Mouse (Mus musculus) kidney, adult 9 months (tissue): Measurements from ENCODE around the gene Nos1.
A peak's percentile ranks its signal among the peaks of the same experiment; 100 is the strongest.
"Not testable (repeated sequence)": the region's sequence is repeated elsewhere in the genome, so short reads cannot be mapped to it uniquely, and the experiment has no call there.

Experiments
- DNase-seq: peaks from one replicate; pipeline ENCODE4 v3.0.0; 2022

The Nos1 gene

DNA sequence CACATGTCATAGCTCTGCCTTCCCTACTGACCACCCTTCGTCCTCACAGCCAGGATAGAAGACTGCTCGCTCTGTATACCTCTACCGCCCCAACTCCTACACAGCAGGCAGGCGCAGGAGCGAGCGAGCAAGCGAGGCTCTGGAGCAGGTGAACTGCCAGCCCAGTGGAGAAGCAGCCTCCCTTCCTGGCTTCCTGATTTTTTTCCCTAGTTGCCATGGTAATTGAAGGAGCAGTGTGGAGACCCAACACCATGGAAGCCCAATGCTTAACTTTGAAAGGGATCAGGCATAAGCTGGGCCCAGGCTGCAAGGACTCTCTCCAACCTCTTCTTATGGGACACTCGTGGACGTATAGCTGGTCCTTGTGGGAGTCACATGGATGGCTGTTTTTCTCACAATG lies 59.4 kb downstream of the Nos1 start:
- no peak for DNase-seq

DNA sequence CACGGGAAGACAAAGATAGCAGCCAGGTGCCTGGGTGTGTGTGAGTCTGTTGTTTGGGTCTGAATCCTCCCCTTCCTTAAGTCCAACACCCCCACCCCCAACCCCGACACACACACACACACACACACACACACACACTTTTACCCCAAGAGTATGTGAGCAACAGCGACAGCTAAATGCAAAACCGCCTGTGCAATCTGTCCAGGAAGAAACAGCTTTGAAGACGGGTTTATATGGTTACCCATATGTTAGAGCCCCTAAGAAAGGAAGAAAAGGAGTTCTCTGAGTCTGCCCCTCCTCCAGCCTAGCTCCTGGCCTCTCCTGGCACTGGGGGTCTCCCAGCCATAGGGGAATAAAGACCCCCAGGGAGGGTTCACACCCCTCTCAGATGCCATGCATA lies 60.2 kb downstream of the Nos1 start:
- no peak for DNase-seq

DNA sequence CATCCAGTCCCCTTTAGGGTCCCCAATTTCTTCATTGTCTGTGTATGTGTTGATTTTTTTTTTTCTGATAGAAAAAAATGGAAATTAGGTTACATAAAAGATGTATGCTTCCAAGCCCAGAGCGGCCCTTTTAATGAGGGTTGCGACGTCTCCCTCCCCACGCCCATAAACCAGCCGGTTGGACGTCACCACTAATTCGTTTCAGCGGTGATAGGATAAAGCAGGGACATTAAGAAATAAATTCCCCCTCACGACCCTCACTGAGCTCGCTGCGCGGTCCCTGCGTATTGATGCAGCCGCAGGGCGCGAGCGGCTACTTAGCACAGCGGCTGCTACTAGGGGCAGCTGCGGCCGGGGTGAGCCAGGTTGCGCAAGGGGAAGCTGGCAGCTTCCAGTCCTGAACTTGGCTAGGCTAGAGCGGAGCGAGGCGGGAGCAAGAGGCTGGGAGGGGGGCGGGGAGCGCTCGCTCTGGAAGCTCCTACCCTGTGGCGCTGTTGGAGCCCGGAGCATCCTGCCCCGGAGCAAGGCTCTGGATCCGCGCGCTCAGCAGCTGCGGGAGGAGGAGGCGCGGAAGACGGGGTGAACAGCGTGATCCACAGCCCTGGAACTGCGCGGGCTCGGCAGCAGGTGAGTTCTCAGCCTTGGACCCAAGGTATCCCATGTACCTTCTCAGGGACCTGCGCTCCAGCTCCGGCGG lies 61.0 kb downstream of the Nos1 start:
- DNase-seq = no peak

DNA sequence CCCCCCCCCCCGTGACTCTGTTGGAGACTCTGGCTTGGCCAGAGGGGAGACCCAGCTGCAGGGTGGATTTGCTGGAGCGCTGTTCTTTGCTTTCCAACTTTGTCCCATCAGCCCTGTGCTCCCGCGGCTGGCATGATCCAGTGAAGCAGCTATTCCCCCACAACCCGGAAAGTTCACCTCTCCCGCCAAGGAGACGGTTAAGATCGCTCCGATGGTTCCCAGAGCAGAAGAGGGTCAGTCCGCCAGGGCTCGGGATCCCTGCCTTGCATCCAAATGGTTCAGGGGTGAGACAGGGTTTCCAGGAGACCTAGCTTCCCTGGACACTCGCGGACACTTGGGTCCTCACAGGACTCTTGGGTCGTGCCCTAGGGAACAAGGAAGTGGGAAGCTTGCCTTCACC lies 61.9 kb downstream of the Nos1 start:
- DNase-seq = no peak

DNA sequence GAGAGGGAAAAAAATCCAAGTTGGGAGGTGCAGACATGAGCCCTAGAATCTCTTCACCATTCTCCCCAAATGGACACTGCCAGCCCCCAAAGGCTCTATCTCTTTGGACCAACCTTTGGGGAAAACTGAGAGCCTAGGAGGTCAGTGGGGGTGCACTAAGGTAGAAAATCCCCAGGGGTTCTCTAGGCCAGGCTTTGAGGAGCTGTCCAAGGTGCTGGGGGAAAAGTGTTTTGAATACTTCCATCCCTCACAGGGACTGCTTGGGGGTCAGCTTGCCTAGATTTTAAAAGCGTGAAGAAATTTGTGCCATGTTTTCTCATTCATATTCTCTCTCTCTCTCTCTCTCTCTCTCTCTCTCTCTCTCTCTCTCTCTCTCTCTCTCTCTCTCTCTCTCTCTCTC lies 63.8 kb downstream of the Nos1 start:
- DNase-seq = no peak

DNA sequence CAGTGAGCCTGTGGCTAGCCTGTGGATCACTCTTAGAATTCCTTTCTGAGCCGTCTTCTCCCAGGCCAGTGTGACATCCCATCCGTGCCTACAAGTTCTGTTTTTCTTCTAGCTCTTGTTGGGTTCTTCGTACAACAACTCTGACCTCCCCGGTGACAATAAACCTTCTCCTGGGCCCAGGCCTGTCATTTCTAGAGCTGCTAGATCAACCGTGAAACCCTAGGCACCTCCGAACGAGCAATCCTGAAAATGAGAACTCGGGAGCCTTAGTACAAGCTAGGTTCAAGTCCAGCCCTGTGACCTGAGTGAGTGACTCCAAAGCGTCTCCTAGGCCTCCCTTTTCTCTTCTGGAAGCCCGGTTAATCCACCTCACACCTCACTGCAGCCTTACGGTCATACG lies 69.6 kb downstream of the Nos1 start:
- no peak for DNase-seq

DNA sequence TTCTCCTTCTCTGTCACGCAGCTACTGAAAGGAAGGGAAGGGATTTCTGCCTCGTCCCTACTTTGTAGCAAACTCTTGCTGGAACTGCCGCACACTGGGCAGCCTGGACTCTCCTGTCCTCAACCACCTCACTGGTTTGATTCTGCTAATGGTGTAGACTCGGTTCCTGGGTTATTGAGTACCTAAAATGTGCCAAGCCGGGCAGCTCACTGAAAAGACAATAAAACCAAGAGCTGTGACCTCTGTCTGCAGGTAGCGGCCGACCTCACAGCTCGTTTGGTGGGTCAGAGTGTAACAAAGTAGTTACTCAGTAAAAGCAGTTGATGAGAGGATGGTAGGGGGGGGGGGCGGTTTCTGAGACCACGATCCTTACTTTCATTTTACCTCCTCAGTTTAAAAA lies 72.9 kb downstream of the Nos1 start:
- peak; percentile 51 for DNase-seq

DNA sequence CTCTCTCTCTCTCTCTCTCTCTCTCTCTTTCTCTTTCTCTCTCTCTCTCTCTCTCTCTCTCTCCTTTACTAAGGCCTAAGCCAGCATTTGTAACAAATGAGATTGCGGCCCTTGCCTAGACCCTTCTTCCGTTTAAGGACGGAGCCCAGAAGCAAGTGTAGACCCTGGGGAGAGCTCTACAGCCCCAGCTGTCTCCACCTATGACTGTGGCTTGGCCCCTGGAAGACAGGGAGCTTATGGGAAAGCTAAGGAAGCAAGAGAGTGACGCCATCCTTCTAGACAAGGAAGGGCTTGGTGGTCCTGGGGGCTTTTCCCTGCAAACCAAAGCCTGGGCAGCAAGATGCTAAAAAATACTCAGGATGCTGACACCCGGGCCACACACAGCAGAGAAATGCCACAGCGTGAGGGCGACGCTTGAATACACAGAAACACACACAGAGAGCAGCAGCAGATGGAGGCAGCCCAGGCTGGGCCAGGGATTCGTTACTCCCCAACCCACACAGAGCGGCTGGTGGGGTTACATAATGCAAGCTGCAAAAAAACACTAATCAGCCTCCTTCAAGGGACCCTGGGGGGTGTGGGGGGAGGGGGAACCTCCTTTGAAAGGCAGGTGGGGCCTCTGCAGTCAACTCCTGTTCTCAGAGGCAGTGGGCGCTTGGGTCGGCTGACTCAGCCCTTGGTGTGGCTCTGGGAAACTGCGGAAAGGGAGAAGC lies 83.9 kb downstream of the Nos1 start:
- DNase-seq = no peak

DNA sequence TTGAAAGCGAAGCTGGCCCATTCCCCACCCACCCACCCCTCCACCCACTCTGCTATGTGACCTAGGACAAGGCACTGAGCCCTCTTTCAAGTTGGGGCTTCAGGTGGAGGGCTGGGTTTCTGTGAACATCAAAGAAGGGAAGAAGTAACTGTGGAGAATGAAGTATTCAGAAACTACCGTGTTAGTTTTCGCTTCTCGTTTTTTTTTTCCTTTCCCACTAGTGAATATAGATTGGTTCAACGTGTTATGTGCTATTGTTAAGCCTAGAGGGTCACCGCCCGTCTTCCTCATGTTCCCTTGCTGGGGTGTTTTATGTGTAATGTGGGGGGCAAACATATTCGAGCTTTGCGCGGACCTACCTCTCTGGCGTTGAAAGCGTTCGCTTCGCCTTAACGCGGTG lies 85.0 kb downstream of the Nos1 start:
- DNase-seq = no peak

DNA sequence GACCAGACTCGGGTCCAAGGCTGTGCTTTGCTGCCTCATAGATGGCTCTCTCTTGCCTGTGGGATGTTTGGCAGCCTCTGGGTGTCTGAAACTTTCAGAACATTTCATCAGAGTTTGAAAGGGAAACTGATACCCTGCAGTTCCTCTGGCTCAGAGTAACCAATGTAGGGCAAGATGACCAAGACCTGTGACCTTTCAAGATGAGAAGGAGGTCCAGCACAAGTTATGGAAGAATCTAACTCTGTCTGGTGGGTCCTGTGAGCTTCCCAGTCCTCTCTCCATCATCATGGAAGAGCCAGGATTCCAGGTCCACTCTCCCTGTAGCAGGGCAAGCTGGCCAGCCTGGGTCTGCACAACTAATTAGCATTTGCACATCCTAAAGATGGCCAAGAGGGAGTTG lies 90.8 kb downstream of the Nos1 start:
- no peak for DNase-seq

DNA sequence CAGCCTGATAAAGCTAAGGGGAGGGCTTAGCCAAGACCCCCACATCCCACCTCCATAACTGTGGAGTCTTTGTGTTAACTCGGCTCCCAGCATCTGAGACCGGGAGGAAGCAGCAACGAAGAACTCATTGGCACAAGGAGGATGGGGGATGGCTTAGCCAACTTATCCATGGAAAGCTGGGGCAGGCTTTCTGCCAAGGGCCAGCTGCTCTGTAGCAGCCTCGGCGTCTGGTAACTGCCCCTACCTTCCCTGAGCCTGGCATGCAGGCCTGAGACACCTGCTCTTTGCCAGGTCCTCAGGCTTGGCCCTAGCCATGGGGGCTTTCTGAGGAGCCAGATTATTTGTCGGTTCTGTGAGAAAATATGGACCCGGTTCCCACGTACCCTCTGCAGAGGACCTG lies 93.0 kb downstream of the Nos1 start:
- no peak for DNase-seq

DNA sequence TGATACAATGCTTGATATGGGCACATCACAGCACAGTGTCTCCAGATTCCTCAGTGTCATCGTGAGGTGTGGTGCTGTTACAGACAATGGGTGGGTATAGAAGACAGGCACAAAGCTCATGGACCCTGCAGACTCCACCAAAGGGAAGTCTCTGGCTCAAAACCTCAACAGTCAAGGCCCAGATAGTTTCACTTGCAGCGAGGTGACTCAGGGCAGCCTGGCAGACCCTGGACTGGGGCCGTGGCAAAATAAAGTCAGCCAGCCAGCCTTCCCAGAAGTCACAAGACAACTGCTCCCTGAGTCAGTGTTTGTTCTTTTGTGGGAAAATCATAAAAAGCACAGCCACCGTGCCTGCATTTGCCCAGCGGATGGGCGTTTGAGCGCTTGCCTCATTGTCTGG lies 93.4 kb downstream of the Nos1 start:
- DNase-seq = no peak

DNA sequence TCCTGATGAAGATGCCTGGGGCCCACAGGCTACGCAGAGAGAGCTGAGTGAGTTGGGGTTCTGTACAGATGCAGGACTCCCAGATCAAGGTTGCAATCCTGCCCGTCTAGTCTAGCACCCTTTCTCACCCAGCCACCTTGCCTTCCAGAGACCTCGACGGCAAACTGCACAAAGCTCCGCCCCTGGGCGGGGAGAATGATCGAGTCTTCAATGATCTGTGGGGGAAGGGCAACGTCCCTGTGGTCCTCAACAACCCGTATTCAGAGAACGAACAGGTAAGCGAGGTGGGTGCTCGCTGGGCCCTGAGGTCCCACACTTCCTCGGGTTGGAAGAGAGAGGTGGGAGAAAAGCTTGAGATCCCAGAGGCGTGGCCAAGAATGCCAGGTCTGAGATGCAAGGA lies 98.3 kb downstream of the Nos1 start:
- no peak for DNase-seq

DNA sequence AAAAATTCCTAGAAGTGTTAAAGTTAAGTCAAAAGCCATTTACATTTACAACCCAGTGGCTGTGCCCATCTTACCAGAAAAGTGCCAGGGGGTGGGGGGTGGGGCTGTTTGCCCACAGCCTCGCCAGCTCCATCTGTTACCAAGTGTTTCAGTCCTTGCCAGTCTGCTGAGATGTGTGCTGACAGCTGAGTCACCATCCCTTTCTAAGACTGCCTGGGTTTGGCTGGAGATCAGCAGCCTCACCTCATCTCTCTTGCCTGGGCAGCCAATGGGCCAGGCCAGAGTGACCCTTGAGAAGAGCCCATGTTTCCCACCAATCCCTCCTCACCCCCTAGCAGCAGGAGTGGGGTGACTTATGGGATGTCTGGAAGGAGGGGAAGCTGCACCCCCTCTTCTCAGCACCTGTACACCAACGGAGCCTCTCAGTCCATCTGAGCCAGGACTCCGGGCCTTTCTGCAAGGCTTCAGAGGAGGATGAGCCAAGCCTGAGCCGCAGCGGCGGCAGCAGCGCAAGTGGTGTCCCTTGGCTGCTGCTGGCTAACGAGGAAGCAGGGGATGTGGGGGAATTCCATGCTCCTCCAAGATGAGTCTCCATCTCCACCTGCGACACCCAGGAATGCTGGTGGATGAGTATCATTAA lies 100.2 kb downstream of the Nos1 start:
- no peak for DNase-seq

DNA sequence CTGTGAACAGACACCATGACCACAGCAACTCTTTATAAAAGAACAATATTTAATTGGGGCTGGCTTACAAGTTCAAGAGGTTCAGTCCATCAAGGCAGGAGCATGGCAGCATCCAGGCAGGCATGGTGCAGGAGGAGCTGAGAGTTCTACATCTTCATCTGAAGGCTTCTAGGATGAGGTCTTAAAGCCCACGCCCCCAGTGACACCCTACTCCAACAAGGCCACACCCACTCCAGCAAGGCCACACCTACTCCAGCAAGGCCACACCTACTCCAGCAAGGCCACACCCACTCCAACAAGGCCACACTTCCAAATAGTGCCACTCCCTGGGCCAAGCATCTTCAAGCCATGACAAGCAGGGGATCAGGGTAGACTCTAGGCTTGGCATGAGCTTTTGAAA lies 101.6 kb downstream of the Nos1 start:
- DNase-seq = not testable (repeated sequence)

DNA sequence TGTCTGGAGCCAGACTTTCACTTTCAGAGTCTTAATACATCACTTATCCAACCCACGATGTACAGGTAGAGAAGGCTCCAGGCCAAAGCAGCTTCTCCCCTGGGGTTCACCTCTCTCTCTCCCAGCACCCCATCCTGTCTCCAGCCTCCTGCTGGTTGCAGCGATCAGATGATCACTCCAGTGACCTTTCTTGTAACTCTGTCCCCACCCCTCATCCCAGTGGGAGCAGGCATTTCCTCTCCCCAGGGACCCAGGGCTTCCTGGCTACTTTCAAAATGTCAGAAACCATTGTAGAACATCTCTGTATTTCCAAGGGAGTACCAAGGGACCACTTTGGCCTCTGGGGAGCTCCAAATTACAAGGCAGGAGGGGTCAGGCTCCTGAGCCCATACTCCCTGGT lies 104.2 kb downstream of the Nos1 start:
- peak; percentile 24 for DNase-seq

DNA sequence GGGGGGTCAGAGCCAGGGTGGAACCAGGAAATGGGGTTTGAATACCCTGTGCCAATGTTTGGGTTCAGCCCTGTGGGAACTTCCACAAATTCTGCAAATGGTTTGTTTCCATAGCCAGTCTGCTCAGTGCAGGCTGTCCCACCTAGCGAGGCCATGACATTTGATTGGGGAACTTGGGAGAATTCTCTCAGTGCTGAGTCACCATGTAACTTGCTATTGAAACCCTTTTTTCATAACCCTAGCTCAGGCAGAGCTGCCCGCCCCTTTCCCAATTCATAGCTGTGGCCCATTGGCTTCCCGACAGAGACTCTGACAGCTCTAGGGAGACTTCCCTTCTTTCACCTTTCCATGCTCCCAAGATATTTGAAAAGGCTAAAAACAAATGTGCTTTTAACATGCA lies 107.3 kb downstream of the Nos1 start:
- no peak for DNase-seq

DNA sequence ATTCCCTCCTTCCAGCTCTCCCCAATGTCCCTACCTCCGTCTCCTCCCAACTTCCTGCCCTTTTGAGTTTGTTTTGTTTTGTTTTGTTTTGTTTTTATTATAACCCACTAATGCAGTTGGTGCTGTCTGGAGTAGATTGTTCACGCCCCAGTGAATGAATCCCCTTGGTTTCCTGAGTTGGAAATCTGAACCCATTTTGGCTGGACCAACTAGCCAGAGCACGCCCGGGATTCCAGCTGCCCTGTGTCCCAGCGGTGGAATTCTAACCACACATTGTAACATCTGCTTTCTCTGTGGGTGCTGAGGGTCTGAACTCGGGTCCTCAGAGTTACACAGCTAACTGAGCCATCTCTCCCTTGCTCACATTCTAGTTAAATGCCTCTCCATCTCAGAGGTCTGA lies 108.1 kb downstream of the Nos1 start:
- no peak for DNase-seq

DNA sequence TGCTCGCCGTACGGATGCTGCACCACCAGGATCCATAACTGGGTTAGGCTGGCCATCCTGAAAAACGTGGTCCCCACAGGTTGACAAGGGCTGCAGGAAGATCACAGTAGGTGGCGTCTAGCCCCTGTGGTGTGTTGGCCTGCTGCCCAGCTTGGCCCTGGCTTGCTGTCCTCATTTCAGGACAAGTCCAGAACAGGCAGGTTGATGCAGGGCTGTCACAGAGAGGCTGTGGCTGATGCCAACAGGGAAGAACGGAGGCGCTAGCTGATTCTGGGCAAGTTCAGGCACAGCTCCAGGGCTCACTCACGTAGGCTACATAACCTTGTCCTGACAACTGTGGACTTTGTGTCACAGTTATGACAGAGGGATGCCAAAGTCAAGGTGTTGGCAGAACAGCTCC lies 108.7 kb downstream of the Nos1 start:
- DNase-seq = peak; percentile 12

DNA sequence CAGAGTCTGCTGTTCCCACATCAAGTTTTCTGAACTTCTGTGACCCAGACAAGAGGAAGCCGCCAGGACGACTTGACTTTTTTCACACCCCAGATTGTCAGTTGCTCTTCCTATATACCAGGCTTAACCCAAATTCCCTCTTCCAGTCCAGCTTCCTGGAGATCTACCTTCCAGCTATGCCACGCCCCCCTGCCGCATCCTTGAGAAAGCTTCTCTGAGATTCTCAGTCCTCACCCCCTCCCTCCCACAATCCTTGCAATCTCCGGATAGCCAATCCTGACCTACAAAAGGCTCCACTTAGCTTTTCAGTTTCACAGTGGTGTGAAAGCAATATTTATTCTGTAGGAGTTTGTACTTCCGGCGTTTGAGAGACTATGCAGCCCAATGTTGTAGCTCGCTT lies 110.0 kb downstream of the Nos1 start:
- DNase-seq = no peak

DNA sequence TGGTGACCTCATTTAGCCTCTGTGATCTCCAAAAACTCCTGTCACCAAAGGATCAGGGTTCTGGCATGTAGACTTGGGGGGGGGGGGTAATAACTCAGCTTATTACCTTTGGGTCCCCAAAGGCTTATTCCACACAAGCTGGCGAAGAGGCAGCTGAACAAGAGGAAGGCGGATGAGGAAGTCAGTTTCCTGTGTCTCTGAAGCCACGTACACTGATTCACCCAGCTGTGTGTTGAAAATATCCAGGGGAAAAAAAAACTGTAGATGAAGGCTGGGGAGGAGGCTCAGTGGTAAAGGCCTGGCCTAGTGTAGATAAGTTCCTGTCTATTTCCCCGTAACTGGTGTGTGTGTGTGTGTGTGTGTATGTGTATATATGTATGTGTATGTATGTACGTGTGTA lies 110.7 kb downstream of the Nos1 start:
- DNase-seq = no peak

DNA sequence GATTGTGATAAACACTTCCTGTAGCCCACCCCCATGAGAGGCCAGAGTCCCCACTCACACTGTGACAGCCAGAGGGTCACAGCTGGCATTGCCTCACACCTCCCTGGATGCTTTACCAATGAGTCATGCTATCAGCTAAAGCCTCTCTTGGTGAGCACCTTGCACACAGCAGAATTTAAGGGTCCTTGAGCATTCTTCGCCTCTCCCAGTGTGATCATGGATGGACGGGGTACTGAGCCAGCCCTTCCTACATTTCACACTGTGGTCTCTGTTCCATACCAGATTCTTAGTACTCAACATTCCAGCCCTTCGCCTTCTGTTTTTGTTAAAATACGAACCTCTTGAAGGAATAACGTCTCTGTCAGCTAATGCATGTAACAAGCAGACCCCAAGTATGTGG lies 113.2 kb downstream of the Nos1 start:
- DNase-seq = no peak

DNA sequence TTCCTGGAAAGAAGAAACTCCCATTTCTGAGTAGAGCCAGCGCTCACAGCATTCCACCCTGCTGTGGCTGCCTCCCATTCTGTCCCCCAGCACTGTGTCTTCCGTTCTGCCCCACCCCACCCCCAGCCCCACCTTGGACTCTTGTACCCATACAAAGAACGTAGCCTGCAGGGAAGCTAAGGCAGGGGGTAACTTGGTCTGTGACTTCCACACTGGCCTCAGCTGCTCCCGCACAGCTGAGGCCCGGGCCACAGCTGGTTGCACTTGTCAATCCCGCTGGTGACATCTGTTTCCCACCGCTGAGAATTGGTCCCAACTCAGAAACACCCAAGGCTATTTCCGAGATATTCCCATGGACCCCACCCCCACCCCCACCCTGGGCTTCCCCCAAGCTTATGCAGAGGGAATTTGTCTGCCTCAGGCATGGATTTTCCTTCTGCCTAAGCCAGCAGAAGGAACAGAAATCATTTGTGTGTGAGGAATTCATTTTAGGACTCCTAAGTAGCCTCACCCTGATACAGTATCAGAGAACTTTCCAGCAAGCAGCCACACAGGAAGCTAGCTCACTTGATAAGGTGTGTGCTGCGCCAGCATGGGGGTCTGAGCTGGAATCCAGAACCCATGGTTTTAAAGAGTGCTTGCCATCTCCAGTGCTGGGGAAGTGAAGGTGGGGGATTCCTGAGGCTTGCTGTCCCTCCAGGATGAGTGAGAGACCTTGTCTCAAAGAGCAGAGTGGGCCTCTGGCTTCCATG lies 117.4 kb downstream of the Nos1 start:
- DNase-seq = no peak

DNA sequence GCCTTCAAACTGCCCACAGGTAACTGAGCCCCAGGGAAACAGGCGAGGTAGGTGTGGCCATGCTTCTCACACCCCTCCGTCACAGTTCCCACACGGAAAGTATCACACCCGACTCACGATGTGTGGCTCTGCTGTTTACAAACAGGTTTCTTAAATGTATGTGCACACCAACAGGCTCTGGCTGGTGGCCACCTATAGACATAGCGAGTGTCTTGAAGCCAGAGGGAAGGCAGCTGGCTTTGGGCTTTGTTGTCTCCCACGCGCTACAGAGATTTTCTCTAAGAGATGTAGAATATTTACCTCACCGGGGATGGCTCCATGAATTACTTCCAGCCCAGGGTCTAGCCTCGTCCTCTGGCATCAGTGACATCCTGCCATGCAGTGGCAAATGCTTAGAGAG lies 118.5 kb downstream of the Nos1 start:
- DNase-seq = no peak
